Mouse (Mus musculus) midbrain, embryonic 16.5 days (tissue): ENCODE measurements around the gene Cul4a. TPM values are rescaled to one million over a fixed set of nuclear protein-coding genes. Genes with fewer than 3 reads are reported as not detected.
"Not testable (repeated sequence)": the region's sequence is repeated elsewhere in the genome, so short reads cannot be mapped to it uniquely, and the experiment has no call there.

Experiments
- ATAC-seq: fragments of 200-750 bp; cut with Nextera tagmentation; 2 replicates; pipeline ENCODE4 v1.8.0; 2017; ENCODE audit warnings: moderate TSS enrichment
- H3K27ac ChIP-seq: fragments of 300-500 bp; sonication (generic); 2 replicates; pipeline ENCODE4 v1.5.1; 2014; ENCODE audit warnings: mild to moderate bottlenecking, low read length, mixed read lengths
- H3K27me3 ChIP-seq: fragments of 300-500 bp; sonication (generic); 2 replicates; pipeline ENCODE4 v1.6.1; 2014; ENCODE audit warnings: low read depth, low read length, mixed read lengths; ENCODE audit not compliant: control insufficient read depth, insufficient read depth
- H3K36me3 ChIP-seq: fragments of 300-500 bp; sonication (generic); 2 replicates; pipeline ENCODE4 v1.6.1; 2014; ENCODE audit warnings: mild to moderate bottlenecking, low read length, moderate library complexity, mixed read lengths; ENCODE audit not compliant: control insufficient read depth, insufficient read depth
- H3K4me1 ChIP-seq: fragments of 300-500 bp; sonication (generic); 2 replicates; pipeline ENCODE4 v1.6.1; 2014; ENCODE audit warnings: mild to moderate bottlenecking, low read length, mixed read lengths; ENCODE audit not compliant: control insufficient read depth, insufficient read depth
- H3K4me2 ChIP-seq: fragments of 300-500 bp; sonication (generic); 2 replicates; pipeline ENCODE4 v1.6.1; 2014; ENCODE audit warnings: mild to moderate bottlenecking, low read length, mixed read lengths
- H3K4me3 ChIP-seq: fragments of 300-500 bp; sonication (generic); 2 replicates; pipeline ENCODE4 v1.5.1; 2014; ENCODE audit warnings: low read depth, mild to moderate bottlenecking, low read length, moderate library complexity, mixed read lengths
- H3K9ac ChIP-seq: fragments of 300-500 bp; sonication (generic); 2 replicates; pipeline ENCODE4 v1.6.1; 2014; ENCODE audit warnings: low read depth, low read length, mixed read lengths
- H3K9me3 ChIP-seq: fragments of 300-500 bp; sonication (generic); replicated peaks from 2 replicates; pipeline ENCODE4 v1.6.1; 2014; ENCODE audit warnings: mild to moderate bottlenecking, low read length, mixed read lengths; ENCODE audit not compliant: control insufficient read depth, poor library complexity, severe bottlenecking
- WGBS: fragments of 180-500 bp; shearing (Covaris S2); extraction: QIAGEN DNeasy Blood & Tissue Kit; methylation state at CpG from one replicate; pipeline ENCODE4 v1.1.7; 2014; 5-methylcytosine and 5-hydroxymethylcytosine counted together
- polyA plus RNA-seq: library from polyadenylated mRNA; unstranded; fragments of >200 nt; fragmentation: Nextera tagmentation; extraction: Ambion mirVana; gene quantifications from 2 replicates; pipeline ENCODE4 v1.2.1, GENCODE M21; 2015

Gene Cul4a
- polyA plus RNA-seq, result 72.9 and 77.1 TPM in 2 replicates

- H3K9ac ChIP-seq, result peak within 1 kb of the TSS; percentile 96
- WGBS, result under 1% methylated on average over 68 of the region's 87 CpGs
- ATAC-seq, result peak; percentile 95
These were observed at the start of gene Cul4a, which contains the start of gene Pcid2 for GRCm38 (mm10) chr8:13105087-13105881. Gene Cul4a, plus strand, starts transcription at chr8:13105621. Gene Pcid2, minus strand, starts transcription at chr8:13105459.

GRCm38 (mm10) chr8:13057351-13057750, 48.1 kb upstream of the Cul4a start:
- no peak overlapping the region for H3K27ac ChIP-seq
- H3K4me1 ChIP-seq, result no peaks in the 10 kb centered on the region
- WGBS, result 94% methylated on average over 4 of the region's 4 CpGs
- H3K4me3 ChIP-seq, result no peak overlapping the region
- no peak overlapping the region for H3K4me2 ChIP-seq
- no peaks in the 10 kb centered on the region for H3K27me3 ChIP-seq
- no peak overlapping the region for H3K9ac ChIP-seq
- H3K36me3 ChIP-seq, result no peaks in the 10 kb centered on the region
- H3K9me3 ChIP-seq, result no peaks in the 10 kb centered on the region
- no peak for ATAC-seq

More at GRCm38 (mm10) chr8:13105087-13105881, at the start of gene Cul4a, which contains the start of gene Pcid2:
- H3K9me3 ChIP-seq, result no peaks in the 10 kb centered on the region
- no peaks in the 10 kb centered on the region for H3K27me3 ChIP-seq
- H3K4me1 ChIP-seq, result peaks cover 22% of the 10 kb centered on the region
- H3K4me3 ChIP-seq, result peak within 1 kb of the TSS; percentile 82
- peak within 1 kb of the TSS; percentile 98 for H3K4me2 ChIP-seq
- peak within 1 kb of the TSS; percentile 90 for H3K27ac ChIP-seq
- 0 out of 2 replicates have a peak, but pooled peaks cover 2% of the 10 kb centered on the region for H3K36me3 ChIP-seq

GRCm38 (mm10) chr8:13060441-13061150, 44.8 kb upstream of the Cul4a start, which contains the start of gene Proz:
Gene Proz, plus strand, starts transcription at chr8:13060914.
- Histone ChIP-seq H3K4me1 (no peaks in the 10 kb centered on the region), H3K4me2 (no peak within 1 kb of the TSS), H3K36me3 (no peaks in the 10 kb centered on the region), H3K27ac (no peak within 1 kb of the TSS), H3K9me3 (no peaks in the 10 kb centered on the region), H3K27me3 (no peaks in the 10 kb centered on the region), H3K9ac (no peak within 1 kb of the TSS), H3K4me3 (no peak within 1 kb of the TSS)
- no peak for ATAC-seq
- 83% methylated on average over 17 of the region's 17 CpGs for WGBS

GRCm38 (mm10) chr8:13063112-13063511, 42.3 kb upstream of the Cul4a start:
- ATAC-seq, result no peak
- 83% methylated on average over 16 of the region's 16 CpGs for WGBS
- no peak overlapping the region for H3K27ac ChIP-seq
- H3K4me2 ChIP-seq, result no peak overlapping the region
- no peak overlapping the region for H3K4me3 ChIP-seq
- H3K27me3 ChIP-seq, result no peaks in the 10 kb centered on the region
- H3K36me3 ChIP-seq, result no peaks in the 10 kb centered on the region
- no peaks in the 10 kb centered on the region for H3K4me1 ChIP-seq
- no peaks in the 10 kb centered on the region for H3K9me3 ChIP-seq
- no peak overlapping the region for H3K9ac ChIP-seq

GRCm38 (mm10) chr8:13073255-13073654, 32.2 kb upstream of the Cul4a start:
- no peak overlapping the region for H3K9ac ChIP-seq
- no peaks in the 10 kb centered on the region for H3K27me3 ChIP-seq
- no peak overlapping the region for H3K4me2 ChIP-seq
- no peak overlapping the region for H3K27ac ChIP-seq
- H3K36me3 ChIP-seq, result peaks cover 29% of the 10 kb centered on the region
- no peak for ATAC-seq
- H3K9me3 ChIP-seq, result no peaks in the 10 kb centered on the region
- WGBS, result 95% methylated on average over 11 of the region's 11 CpGs
- H3K4me1 ChIP-seq, result no peaks in the 10 kb centered on the region
- no peak overlapping the region for H3K4me3 ChIP-seq

GRCm38 (mm10) chr8:13075044-13075443, 30.4 kb upstream of the Cul4a start:
- no peak overlapping the region for H3K27ac ChIP-seq
- H3K27me3 ChIP-seq, result no peaks in the 10 kb centered on the region
- no peak overlapping the region for H3K9ac ChIP-seq
- WGBS, result 94% methylated on average over 8 of the region's 8 CpGs
- ATAC-seq, result no peak
- H3K36me3 ChIP-seq, result peaks cover 34% of the 10 kb centered on the region
- H3K4me2 ChIP-seq, result no peak overlapping the region
- H3K9me3 ChIP-seq, result no peaks in the 10 kb centered on the region
- H3K4me3 ChIP-seq, result no peak overlapping the region
- H3K4me1 ChIP-seq, result no peaks in the 10 kb centered on the region

GRCm38 (mm10) chr8:13075579-13075978, 29.8 kb upstream of the Cul4a start:
- H3K36me3 ChIP-seq, result peaks cover 37% of the 10 kb centered on the region
- H3K4me1 ChIP-seq, ATAC-seq, H3K4me3 ChIP-seq, H3K27me3 ChIP-seq, H3K9me3 ChIP-seq, H3K9ac ChIP-seq, H3K4me2 ChIP-seq, H3K27ac ChIP-seq: not testable (repeated sequence)
- WGBS, result 95% methylated on average over 1 of the region's 1 CpGs

- 84% methylated on average over 7 of the region's 7 CpGs for WGBS
These were observed 27.9 kb upstream of the Cul4a start for GRCm38 (mm10) chr8:13077542-13077941.

GRCm38 (mm10) chr8:13104691-13105086, 732 bp upstream of the Cul4a start:
- WGBS, result under 1% methylated on average over 44 of the region's 45 CpGs
- H3K4me1 ChIP-seq, result peaks cover 21% of the 10 kb centered on the region
- peak; percentile 90 for ATAC-seq
- H3K27ac ChIP-seq, result peak overlapping the region; percentile 90
- H3K4me2 ChIP-seq, result peak overlapping the region; percentile 98
- H3K9ac ChIP-seq, result peak overlapping the region; percentile 78
- H3K4me3 ChIP-seq, result peak overlapping the region; percentile 82
- no peaks in the 10 kb centered on the region for H3K27me3 ChIP-seq
- 0 out of 2 replicates have a peak, but pooled peaks cover 2% of the 10 kb centered on the region for H3K36me3 ChIP-seq
- no peaks in the 10 kb centered on the region for H3K9me3 ChIP-seq

More at GRCm38 (mm10) chr8:13077542-13077941, 27.9 kb upstream of the Cul4a start:
- Histone ChIP-seq H3K27me3 (no peaks in the 10 kb centered on the region), H3K4me2 (no peak overlapping the region), H3K36me3 (peaks cover 46% of the 10 kb centered on the region), H3K4me3 (no peak overlapping the region), H3K27ac (no peak overlapping the region), H3K4me1 (no peaks in the 10 kb centered on the region), H3K9ac (no peak overlapping the region), H3K9me3 (no peaks in the 10 kb centered on the region)
- ATAC-seq, result no peak
